Mouse (Mus musculus): ENCODE measurements around the gene Cd83.

DNA sequence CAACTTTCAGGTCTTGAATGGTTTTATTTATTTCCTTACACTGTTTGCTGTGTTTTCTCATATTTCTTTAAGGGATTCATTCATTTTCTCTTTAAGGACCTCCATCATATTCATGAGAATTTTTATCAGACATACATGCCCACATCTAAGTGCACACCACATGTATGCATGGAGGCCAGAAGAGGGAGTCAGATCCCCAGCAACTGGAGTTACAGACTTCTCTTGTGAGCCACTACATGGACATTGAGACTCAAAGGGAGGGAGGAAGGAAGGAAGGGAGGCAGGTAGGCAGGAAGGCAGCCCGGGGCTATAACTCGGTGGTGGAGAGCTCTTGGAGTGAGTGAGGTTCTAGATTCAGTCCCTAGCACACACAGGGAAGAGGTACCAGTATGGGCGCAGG lies 34.3 kb upstream of the Cd83 start:
- TF ChIP-seq GATA1 (IDR thresholded peaks at IDR 0.05; ENCODE audit: borderline replicate concordance, low read length), result no peak
- TF ChIP-seq FLI1 (IDR thresholded peaks at IDR 0.05; ENCODE audit: low read length), result no peak

Data from megakaryocyte, embryonic 14.5 days (primary cell).